Mouse (Mus musculus): ENCODE measurements at regions not wholly inside any gene's neighbourhood (a gene's known extent, or its start where the extent isn't known, plus 50 kb on each side); places are given as distances from the start of the nearest gene placed in this dataset.
A peak's percentile ranks its signal among the peaks of the same experiment; 100 is the strongest.

DNA sequence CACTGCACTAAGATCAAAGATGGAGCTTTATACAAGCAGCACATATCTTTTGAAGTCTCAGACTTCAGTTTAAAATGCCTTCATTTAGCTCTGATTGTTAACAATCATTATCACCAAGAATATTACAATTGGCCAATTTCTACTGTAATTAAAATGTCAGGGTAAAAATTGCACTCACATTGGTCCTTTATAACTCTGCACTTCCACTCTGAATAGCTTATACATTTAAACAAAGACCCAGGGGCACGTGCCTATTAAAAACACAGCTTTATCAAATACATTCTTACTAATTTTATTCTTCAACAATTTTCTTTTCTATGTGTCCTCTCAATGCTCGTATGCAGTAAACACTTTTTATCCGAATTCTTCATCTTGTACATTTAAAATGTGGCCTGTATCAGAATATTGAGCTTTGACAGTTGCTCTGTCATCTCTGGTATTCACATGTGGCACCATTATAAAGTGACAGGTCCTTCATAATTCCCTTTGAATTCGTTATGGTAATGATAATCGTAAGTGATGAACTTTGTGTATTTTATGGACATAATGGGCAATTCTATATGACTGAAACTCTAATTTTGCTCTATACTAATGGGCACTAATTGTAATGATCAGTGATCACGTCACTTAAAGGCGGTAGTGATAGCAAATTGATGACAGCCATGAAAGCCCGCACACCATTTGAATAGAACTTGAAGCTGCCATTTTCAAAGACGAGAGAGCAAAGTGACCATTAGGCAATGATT, 486.4 kb upstream of the Pbx1 start:
- Histone ChIP-seq H3K36me3 (no peaks in the 10 kb centered on the region), H3K4me1 (no peaks in the 10 kb centered on the region), H3K27me3 (replicated peaks) (no peaks in the 10 kb centered on the region), H3K27ac (no peak overlapping the region), H3K4me2 (no peak overlapping the region), H3K9ac (no peak overlapping the region), H3K9me3 (no peaks in the 10 kb centered on the region), H3K4me3 (replicated peaks) (no peak overlapping the region)
- no peak for ATAC-seq (ENCODE audit: insufficient read depth, low FRiP score, low read depth)
- 84% methylated on average over 9 of the region's 9 CpGs for WGBS

DNA sequence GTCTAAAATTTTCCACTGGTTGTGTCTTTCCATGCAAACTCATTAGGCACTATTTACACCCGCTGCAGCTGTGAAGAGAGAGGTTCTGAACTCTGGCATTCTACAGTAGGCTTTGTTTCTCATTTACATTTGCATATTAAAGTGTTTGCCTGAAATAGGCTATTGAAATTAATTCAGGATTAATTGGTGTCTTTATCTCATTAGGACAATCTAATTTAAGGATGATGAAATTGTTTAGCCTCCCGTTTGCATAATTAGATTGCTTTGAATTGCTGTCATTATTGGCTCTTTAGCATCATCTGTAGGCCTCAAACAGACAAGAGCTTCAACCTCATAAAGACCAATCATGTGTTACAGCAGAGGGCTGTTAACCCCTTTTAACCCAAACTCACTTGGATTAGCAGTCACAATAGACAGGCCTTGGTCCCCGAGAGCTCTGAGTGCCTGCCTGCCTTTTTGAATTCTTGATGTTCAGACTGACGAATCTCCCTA, 476.7 kb upstream of the Pbx1 start:
- no peak for ATAC-seq (ENCODE audit: insufficient read depth, low FRiP score, low read depth)
- Histone ChIP-seq H3K4me3 (replicated peaks) (no peak overlapping the region), H3K36me3 (no peaks in the 10 kb centered on the region), H3K27ac (no peak overlapping the region), H3K9ac (no peak overlapping the region), H3K4me2 (no peak overlapping the region), H3K27me3 (replicated peaks) (no peaks in the 10 kb centered on the region), H3K4me1 (no peaks in the 10 kb centered on the region), H3K9me3 (no peaks in the 10 kb centered on the region)
- 74% methylated on average over 4 of the region's 4 CpGs for WGBS

DNA sequence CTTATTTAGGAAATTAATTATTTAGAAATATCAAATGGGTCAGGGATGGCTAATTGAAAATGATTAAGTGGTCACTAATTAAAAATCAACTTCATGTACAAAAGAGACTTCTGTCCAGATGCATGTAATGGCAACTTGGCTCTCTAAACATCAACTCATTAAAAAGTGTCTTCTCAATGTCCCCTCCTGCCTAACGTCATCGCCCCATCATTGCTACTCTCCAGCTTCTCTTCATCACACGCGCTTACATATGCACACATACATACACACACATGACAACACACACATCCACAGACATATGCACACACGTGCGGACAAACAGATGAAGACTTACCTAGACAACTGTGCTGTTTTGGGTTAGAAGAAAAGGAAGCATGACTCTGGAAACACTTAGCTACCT, 476.1 kb upstream of the Pbx1 start:
- WGBS = 91% methylated on average over 6 of the region's 6 CpGs
- Histone ChIP-seq H3K4me3 (replicated peaks) (no peak overlapping the region), H3K4me1 (no peaks in the 10 kb centered on the region), H3K9ac (no peak overlapping the region), H3K9me3 (no peaks in the 10 kb centered on the region), H3K27ac (no peak overlapping the region), H3K36me3 (no peaks in the 10 kb centered on the region), H3K27me3 (replicated peaks) (no peaks in the 10 kb centered on the region), H3K4me2 (no peak overlapping the region)
- ATAC-seq (ENCODE audit: insufficient read depth, low FRiP score, low read depth) = no peak

GRCm38 (mm10) chr1:168898483-168898882, 466.4 kb upstream of the Pbx1 start:
- WGBS = 72% methylated on average over 2 of the region's 2 CpGs
- Histone ChIP-seq H3K27ac (no peak overlapping the region), H3K9ac (no peak overlapping the region), H3K36me3 (no peaks in the 10 kb centered on the region), H3K4me3 (replicated peaks) (no peak overlapping the region), H3K27me3 (replicated peaks) (no peaks in the 10 kb centered on the region), H3K4me2 (no peak overlapping the region), H3K4me1 (no peaks in the 10 kb centered on the region), H3K9me3 (no peaks in the 10 kb centered on the region)
- ATAC-seq (ENCODE audit: insufficient read depth, low FRiP score, low read depth) = no peak

- H3K9ac ChIP-seq = no peak overlapping the region
- 48% methylated on average over 3 of the region's 3 CpGs for WGBS
- no peaks in the 10 kb centered on the region for H3K36me3 ChIP-seq
- no peak overlapping the region for H3K27ac ChIP-seq
- H3K27me3 ChIP-seq (replicated peaks) = no peaks in the 10 kb centered on the region
- no peak overlapping the region for H3K4me2 ChIP-seq
- no peaks in the 10 kb centered on the region for H3K9me3 ChIP-seq
- no peak overlapping the region for H3K4me3 ChIP-seq (replicated peaks)
- H3K4me1 ChIP-seq = no peaks in the 10 kb centered on the region
- no peak for ATAC-seq (ENCODE audit: insufficient read depth, low FRiP score, low read depth)
Measured at GRCm38 (mm10) chr1:168861577-168861976, 429.5 kb upstream of the Pbx1 start.

DNA sequence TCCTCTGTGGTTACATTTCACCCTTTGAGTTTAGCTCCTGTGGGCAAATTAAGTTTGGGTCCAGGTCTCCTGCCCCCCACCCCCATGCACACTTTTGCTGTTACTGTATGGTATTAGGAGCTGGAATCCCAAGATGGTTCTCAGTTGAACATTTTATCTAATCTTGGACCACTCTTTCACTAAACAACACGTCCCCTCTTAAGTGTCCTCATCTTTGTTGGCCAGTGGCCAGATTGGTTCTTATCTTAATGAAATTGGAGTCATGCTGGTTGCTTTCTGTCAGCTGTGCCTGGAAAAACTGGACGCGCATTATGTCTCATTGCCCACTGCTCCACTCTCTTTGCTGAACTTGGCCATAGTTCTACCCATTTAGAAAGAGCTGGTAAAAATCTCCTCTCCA, 391.1 kb upstream of the Pbx1 start:
- Histone ChIP-seq H3K4me3 (replicated peaks) (no peak overlapping the region), H3K27me3 (replicated peaks) (no peaks in the 10 kb centered on the region), H3K4me1 (no peaks in the 10 kb centered on the region), H3K4me2 (no peak overlapping the region), H3K36me3 (no peaks in the 10 kb centered on the region), H3K9me3 (no peaks in the 10 kb centered on the region), H3K9ac (no peak overlapping the region), H3K27ac (no peak overlapping the region)
- WGBS = 56% methylated on average over 3 of the region's 3 CpGs
- ATAC-seq (ENCODE audit: insufficient read depth, low FRiP score, low read depth) = no peak

DNA sequence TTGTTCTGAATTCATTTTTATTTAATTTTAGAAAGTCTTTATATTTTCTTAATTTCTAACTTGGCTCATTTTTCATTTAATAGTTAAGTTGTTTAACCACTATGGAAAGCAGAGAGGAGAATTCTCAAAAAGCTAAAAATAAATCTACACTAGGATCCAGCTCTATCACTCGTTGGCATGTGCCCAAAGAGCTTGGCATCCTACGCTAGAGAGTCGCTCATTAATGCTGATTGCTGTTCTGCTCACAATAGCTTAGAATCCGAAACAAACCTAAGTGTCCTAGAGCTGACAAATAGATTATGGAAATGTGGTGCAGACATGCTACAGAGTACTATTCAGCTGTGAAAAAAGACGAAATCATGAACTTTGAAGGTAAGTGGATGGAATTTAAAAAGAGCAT, 386.3 kb upstream of the Pbx1 start:
- ATAC-seq (ENCODE audit: insufficient read depth, low FRiP score, low read depth) = no peak
- Histone ChIP-seq H3K27me3 (replicated peaks) (no peaks in the 10 kb centered on the region), H3K4me1 (no peaks in the 10 kb centered on the region), H3K9ac (no peak overlapping the region), H3K4me2 (no peak overlapping the region), H3K9me3 (no peaks in the 10 kb centered on the region), H3K36me3 (no peaks in the 10 kb centered on the region), H3K27ac (no peak overlapping the region), H3K4me3 (replicated peaks) (no peak overlapping the region)
- 81% methylated on average over 5 of the region's 5 CpGs for WGBS

DNA sequence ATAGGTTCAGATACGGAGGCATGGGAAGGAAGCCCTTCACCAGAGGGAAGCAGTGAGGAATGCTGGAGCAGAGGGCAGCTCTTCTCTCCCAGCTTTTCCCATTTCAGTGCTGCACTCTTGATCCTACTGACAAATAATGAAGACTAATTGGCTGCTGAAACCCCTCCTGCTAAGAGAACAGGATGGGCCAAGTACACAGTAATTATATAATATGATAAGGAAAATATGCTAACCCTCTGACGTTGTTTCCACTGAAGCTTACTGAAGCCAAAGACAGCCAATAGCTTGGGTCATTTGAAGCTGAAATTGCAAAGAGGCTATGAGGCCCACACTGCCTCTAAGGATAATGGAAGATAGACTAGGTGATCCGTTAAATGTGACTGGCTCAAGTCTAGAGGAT, 375.0 kb upstream of the Pbx1 start:
- WGBS = 35% methylated on average over 3 of the region's 3 CpGs

GRCm38 (mm10) chr1:168805442-168805841, 373.4 kb upstream of the Pbx1 start:
- no peaks in the 10 kb centered on the region for H3K9me3 ChIP-seq
- H3K4me3 ChIP-seq (replicated peaks) = no peak overlapping the region
- no peak overlapping the region for H3K27ac ChIP-seq
- no peaks in the 10 kb centered on the region for H3K4me1 ChIP-seq
- no peaks in the 10 kb centered on the region for H3K36me3 ChIP-seq
- H3K4me2 ChIP-seq = no peak overlapping the region
- no peak overlapping the region for H3K9ac ChIP-seq
- no peaks in the 10 kb centered on the region for H3K27me3 ChIP-seq (replicated peaks)
- ATAC-seq (ENCODE audit: insufficient read depth, low FRiP score, low read depth) = no peak
- WGBS = 68% methylated on average over 3 of the region's 3 CpGs

More for the DNA sequence above, 375.0 kb upstream of the Pbx1 start:
- Histone ChIP-seq H3K4me1 (no peaks in the 10 kb centered on the region), H3K9me3 (no peaks in the 10 kb centered on the region), H3K27me3 (replicated peaks) (no peaks in the 10 kb centered on the region), H3K4me3 (replicated peaks) (no peak overlapping the region), H3K36me3 (no peaks in the 10 kb centered on the region), H3K27ac (no peak overlapping the region), H3K4me2 (no peak overlapping the region), H3K9ac (no peak overlapping the region)
- ATAC-seq (ENCODE audit: insufficient read depth, low FRiP score, low read depth) = no peak

- no peak for ATAC-seq (ENCODE audit: insufficient read depth, low FRiP score, low read depth)
- Histone ChIP-seq H3K4me1 (no peaks in the 10 kb centered on the region), H3K4me3 (replicated peaks) (no peak overlapping the region), H3K9me3 (no peaks in the 10 kb centered on the region), H3K36me3 (no peaks in the 10 kb centered on the region), H3K27ac (no peak overlapping the region), H3K9ac (no peak overlapping the region), H3K4me2 (no peak overlapping the region), H3K27me3 (replicated peaks) (no peaks in the 10 kb centered on the region)
- WGBS = 72% methylated on average over 1 of the region's 1 CpGs
Measured at GRCm38 (mm10) chr1:168801046-168801445, 369.0 kb upstream of the Pbx1 start.

DNA sequence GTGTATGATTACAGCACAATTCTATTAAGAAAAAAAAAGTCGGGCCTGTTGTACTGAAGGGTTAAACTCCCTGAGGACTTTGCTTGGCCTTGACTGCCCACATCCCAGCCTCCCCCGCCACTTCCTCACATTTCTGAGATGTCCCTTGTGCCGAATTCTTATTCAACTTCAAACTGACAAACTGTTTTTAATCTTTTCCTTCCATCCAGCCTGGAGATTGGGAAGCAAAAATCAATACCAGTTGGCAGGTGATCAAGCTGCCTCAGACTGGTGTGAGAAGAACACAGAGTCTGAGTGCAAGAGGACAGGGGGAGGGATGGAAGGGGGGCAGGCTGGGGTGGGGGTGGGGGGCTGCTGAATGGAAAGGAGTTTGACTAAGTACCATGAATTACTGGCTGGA, 354.7 kb upstream of the Pbx1 start:
- WGBS = 32% methylated on average over 3 of the region's 3 CpGs
- Histone ChIP-seq H3K4me3 (replicated peaks) (no peak overlapping the region), H3K4me1 (no peaks in the 10 kb centered on the region), H3K27me3 (replicated peaks) (no peaks in the 10 kb centered on the region), H3K36me3 (no peaks in the 10 kb centered on the region), H3K27ac (no peak overlapping the region), H3K9ac (no peak overlapping the region), H3K9me3 (no peaks in the 10 kb centered on the region), H3K4me2 (no peak overlapping the region)
- ATAC-seq (ENCODE audit: insufficient read depth, low FRiP score, low read depth) = peak; percentile 35; the same call in 1 of the 2 replicates

DNA sequence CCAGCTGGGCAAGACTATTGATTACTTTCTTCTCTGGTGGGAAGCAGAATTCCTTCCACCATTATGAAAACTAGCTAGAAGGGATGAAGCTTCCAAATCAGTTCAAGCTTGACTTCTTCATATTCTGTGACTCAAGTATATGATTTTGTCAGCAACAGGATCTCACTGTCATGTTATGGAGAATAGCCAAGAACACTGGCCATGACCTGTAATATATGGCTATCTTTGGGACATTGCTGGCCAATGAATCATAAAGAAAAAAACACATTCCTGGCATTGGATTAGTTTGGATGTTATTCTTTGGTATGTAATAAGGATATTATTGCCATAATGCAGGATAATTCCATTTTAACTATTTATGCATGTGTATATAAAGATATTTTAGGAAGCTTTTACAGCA, 351.8 kb upstream of the Pbx1 start:
- Histone ChIP-seq H3K36me3 (no peaks in the 10 kb centered on the region), H3K4me3 (replicated peaks) (no peak overlapping the region), H3K27ac (no peak overlapping the region), H3K4me2 (no peak overlapping the region), H3K9ac (no peak overlapping the region), H3K27me3 (replicated peaks) (no peaks in the 10 kb centered on the region), H3K9me3 (no peaks in the 10 kb centered on the region), H3K4me1 (no peaks in the 10 kb centered on the region)
- no peak for ATAC-seq (ENCODE audit: insufficient read depth, low FRiP score, low read depth)

GRCm38 (mm10) chr1:168764368-168764895, 332.4 kb upstream of the Pbx1 start:
- WGBS = 80% methylated on average over 6 of the region's 6 CpGs
- no peak overlapping the region for H3K27ac ChIP-seq
- H3K36me3 ChIP-seq = no peaks in the 10 kb centered on the region
- no peak overlapping the region for H3K4me3 ChIP-seq (replicated peaks)
- no peak overlapping the region for H3K4me2 ChIP-seq
- no peak for ATAC-seq (ENCODE audit: insufficient read depth, low FRiP score, low read depth)
- no peaks in the 10 kb centered on the region for H3K9me3 ChIP-seq
- H3K4me1 ChIP-seq = no peaks in the 10 kb centered on the region
- no peak overlapping the region for H3K9ac ChIP-seq
- no peaks in the 10 kb centered on the region for H3K27me3 ChIP-seq (replicated peaks)
